Mouse (Mus musculus): ENCODE results near the gene Olfr1260. TPM values are rescaled to one million over a fixed set of nuclear protein-coding genes. Genes with fewer than 3 reads are reported as not detected.

Gene Olfr1260
- polyA plus RNA-seq (2015; fragmentation: Illumina TruSeq; extraction: RNeasy Lipid Tissue Mini Kit (QIAGEN cat#74804); ENCODE audit: low read depth, low replicate concordance): not detected

DNA sequence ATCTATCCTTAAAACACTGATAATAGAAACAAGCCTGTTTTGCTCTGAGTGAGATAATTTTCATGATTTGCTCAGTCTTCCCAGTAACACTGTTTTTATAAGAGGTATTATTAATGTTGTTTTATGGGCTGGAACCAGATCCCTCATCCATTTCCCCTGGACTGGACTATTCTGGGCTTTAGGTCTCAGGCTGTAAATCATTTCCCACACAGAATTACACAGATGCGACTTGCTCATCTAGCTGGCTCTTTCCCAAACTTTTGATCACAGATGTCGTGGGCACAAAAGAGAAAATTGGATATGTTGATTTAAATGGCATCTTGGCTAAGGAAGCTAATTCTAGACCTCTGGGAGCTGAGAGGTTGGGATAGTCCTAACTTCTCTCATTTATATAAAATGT, at the start of gene Olfr1260:
Gene Olfr1260 (plus strand): TSS at position 157 of the 400 bp plus-strand sequence.

DNA sequence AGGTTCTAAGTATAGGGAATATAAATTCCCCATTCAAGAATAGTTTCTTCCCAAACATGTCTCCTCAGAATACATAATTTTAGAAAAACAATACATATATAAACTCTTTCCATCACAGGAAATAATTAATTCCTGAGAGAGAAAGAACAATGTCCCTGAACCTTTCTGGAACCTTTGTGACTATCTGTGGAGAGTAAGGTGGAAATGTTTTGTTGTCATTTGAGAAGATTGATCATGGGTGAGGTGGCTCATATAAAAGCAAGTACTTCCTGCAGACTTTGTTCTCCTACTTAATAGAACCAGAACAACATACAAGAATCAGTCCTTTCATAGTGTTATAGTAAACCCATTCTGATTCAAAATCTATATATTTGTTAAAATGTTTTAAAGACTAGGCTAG, 47.1 kb upstream of the Olfr1260 start, which contains the start of gene Olfr1258:
Gene Olfr1258 (plus strand): TSS at position 301 of the 400 bp plus-strand sequence.

DNA sequence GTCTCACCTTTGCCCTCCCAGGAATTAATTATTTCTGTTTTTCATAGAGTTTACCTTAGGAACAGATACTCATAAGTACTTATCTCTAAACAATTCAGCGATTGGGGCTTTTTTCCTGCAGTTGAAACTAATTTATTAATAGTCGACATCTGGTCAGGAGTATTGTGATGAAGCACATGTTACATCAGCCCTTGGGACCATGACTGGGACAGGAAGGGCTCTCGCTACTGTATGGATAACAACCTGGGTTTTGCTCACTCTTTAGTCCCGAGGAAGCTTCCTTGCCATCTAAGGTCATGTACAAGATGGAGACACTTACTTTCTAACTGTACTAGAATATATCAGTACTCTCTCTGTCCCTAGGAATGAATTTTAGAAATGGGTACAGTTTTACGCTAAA, 25.6 kb upstream of the Olfr1260 start, which contains the start of gene Olfr1259:
Gene Olfr1259 (minus strand): TSS at position 101 of the 400 bp plus-strand sequence.

DNA sequence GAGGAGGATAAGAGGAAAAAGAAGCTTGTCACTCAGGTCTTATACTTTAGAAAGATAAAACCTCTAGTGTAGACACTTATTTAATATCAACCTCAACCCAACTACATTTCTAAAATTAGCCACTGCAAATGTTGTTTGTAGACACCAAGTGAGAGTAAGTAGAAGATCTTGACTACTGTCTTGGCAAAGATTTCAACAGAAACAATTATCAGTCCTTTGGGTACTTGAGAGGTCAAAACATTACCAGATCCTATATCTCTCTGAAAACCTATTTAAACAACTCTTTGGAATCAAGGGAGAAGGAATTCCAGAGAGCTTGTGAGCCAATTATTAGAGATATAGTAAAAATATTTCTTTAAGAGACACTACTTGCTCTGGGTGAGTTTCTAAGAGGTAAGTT, 16.8 kb downstream of the Olfr1260 start, which contains the start of gene Olfr1261:
Gene Olfr1261 (plus strand): TSS at position 301 of the 400 bp plus-strand sequence.

DNA sequence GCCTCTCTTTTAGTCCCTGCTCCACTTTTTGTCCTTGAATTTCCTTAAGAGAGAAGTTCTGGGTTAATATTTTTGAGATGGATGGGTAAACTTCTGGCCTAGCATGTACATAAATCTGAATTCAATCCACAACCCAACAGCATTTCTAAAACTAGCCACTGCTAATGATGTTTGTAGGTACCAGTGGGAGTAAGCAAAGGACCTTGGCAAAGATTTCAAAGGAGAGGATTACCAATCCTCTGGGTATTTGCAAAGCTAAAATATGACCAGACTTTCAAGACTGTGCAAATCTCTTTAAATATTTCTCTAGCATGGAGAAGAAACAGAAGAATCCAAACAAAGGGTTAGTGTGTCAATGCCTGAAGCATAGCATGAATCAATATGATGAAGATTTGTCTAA, 25.7 kb downstream of the Olfr1260 start, which contains the start of gene Olfr1262:
Gene Olfr1262 (plus strand): TSS at position 301 of the 400 bp plus-strand sequence.

DNA sequence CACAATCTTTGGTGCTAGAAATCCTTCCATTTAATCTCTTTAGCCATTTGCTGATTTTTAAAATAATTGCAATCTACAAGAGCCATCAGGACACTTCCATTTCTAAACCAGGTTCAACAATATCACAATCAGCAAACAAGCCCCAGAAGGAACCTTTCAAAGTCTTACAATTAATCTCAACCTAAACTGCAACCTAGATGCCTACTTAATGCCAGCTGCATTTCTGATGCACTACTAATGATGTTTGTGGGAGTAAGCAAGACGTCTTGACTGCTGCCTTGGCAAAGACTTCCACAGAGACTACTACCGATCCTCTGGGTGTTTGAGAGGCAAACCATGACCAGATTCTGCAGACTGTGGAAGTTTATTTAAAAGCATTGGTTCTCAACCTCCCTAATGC, 37.7 kb downstream of the Olfr1260 start, which contains the start of gene Olfr1263:
Gene Olfr1263 (plus strand): TSS at position 301 of the 400 bp plus-strand sequence.

DNA sequence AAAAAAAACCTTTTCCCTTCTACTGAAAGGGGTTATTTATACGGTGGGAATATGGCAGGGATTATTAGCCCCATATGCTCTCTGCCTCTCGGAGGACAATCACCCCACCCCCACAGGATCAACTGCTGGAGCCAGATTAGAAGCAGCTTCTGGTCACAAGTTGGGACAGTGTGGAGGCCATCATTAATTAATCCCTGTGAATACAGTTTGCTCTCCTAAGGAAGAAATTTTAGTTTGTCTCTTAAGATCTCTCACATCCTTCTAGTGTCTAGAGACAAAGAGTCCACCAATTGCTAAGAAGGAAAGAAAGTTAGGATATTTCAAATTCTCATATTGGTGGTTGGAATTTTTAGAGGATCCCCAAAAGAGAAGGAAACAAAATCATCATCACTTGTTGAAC, 51.3 kb downstream of the Olfr1260 start, which contains the start of gene Olfr1264:
Gene Olfr1264 (minus strand): TSS at position 101 of the 400 bp plus-strand sequence.

Other genes starting within 250 kb of the Olfr1260 start
- not detected for gene Olfr1252, start 249.3 kb upstream of the Olfr1260 start, polyA plus RNA-seq (2015; fragmentation: Illumina TruSeq; extraction: RNeasy Lipid Tissue Mini Kit (QIAGEN cat#74804); ENCODE audit: low read depth, low replicate concordance)
- not detected for gene Olfr1253, start 217.2 kb upstream of the Olfr1260 start, polyA plus RNA-seq (2015; fragmentation: Illumina TruSeq; extraction: RNeasy Lipid Tissue Mini Kit (QIAGEN cat#74804); ENCODE audit: low read depth, low replicate concordance)
- not detected for gene Olfr1254, start 180.7 kb upstream of the Olfr1260 start, polyA plus RNA-seq (2015; fragmentation: Illumina TruSeq; extraction: RNeasy Lipid Tissue Mini Kit (QIAGEN cat#74804); ENCODE audit: low read depth, low replicate concordance)
- gene Olfr1255, start 162.3 kb upstream of the Olfr1260 start, polyA plus RNA-seq (2015; fragmentation: Illumina TruSeq; extraction: RNeasy Lipid Tissue Mini Kit (QIAGEN cat#74804); ENCODE audit: low read depth, low replicate concordance): not detected
- gene Olfr1256, start 132.8 kb upstream of the Olfr1260 start, polyA plus RNA-seq (2015; fragmentation: Illumina TruSeq; extraction: RNeasy Lipid Tissue Mini Kit (QIAGEN cat#74804); ENCODE audit: low read depth, low replicate concordance): not detected
- gene Olfr48, start 126.1 kb upstream of the Olfr1260 start, polyA plus RNA-seq (2015; fragmentation: Illumina TruSeq; extraction: RNeasy Lipid Tissue Mini Kit (QIAGEN cat#74804); ENCODE audit: low read depth, low replicate concordance): not detected
- gene Olfr1257, start 95.9 kb upstream of the Olfr1260 start, polyA plus RNA-seq (2015; fragmentation: Illumina TruSeq; extraction: RNeasy Lipid Tissue Mini Kit (QIAGEN cat#74804); ENCODE audit: low read depth, low replicate concordance): not detected
- gene Olfr1258, start 47.0 kb upstream of the Olfr1260 start, polyA plus RNA-seq (2015; fragmentation: Illumina TruSeq; extraction: RNeasy Lipid Tissue Mini Kit (QIAGEN cat#74804); ENCODE audit: low read depth, low replicate concordance): not detected
- not detected for gene Olfr1259, start 25.7 kb upstream of the Olfr1260 start, polyA plus RNA-seq (2015; fragmentation: Illumina TruSeq; extraction: RNeasy Lipid Tissue Mini Kit (QIAGEN cat#74804); ENCODE audit: low read depth, low replicate concordance)
- not detected for gene Olfr1261, start 16.9 kb downstream of the Olfr1260 start, polyA plus RNA-seq (2015; fragmentation: Illumina TruSeq; extraction: RNeasy Lipid Tissue Mini Kit (QIAGEN cat#74804); ENCODE audit: low read depth, low replicate concordance)
- not detected for gene Olfr1262, start 25.8 kb downstream of the Olfr1260 start, polyA plus RNA-seq (2015; fragmentation: Illumina TruSeq; extraction: RNeasy Lipid Tissue Mini Kit (QIAGEN cat#74804); ENCODE audit: low read depth, low replicate concordance)
- not detected for gene Olfr1263, start 37.8 kb downstream of the Olfr1260 start, polyA plus RNA-seq (2015; fragmentation: Illumina TruSeq; extraction: RNeasy Lipid Tissue Mini Kit (QIAGEN cat#74804); ENCODE audit: low read depth, low replicate concordance)
- gene Olfr1264, start 51.2 kb downstream of the Olfr1260 start, polyA plus RNA-seq (2015; fragmentation: Illumina TruSeq; extraction: RNeasy Lipid Tissue Mini Kit (QIAGEN cat#74804); ENCODE audit: low read depth, low replicate concordance): not detected
- gene Olfr1265, start 61.0 kb downstream of the Olfr1260 start, polyA plus RNA-seq (2015; fragmentation: Illumina TruSeq; extraction: RNeasy Lipid Tissue Mini Kit (QIAGEN cat#74804); ENCODE audit: low read depth, low replicate concordance): not detected
- not detected for gene Olfr140, start 89.3 kb downstream of the Olfr1260 start, polyA plus RNA-seq (2015; fragmentation: Illumina TruSeq; extraction: RNeasy Lipid Tissue Mini Kit (QIAGEN cat#74804); ENCODE audit: low read depth, low replicate concordance)
- gene Olfr1269, start 147.1 kb downstream of the Olfr1260 start, polyA plus RNA-seq (2015; fragmentation: Illumina TruSeq; extraction: RNeasy Lipid Tissue Mini Kit (QIAGEN cat#74804); ENCODE audit: low read depth, low replicate concordance): not detected
- gene Olfr32, start 168.0 kb downstream of the Olfr1260 start, polyA plus RNA-seq (2015; fragmentation: Illumina TruSeq; extraction: RNeasy Lipid Tissue Mini Kit (QIAGEN cat#74804); ENCODE audit: low read depth, low replicate concordance): not detected
- gene Olfr1270, start 178.8 kb downstream of the Olfr1260 start, polyA plus RNA-seq (2015; fragmentation: Illumina TruSeq; extraction: RNeasy Lipid Tissue Mini Kit (QIAGEN cat#74804); ENCODE audit: low read depth, low replicate concordance): not detected

Data from brain, adult 10 weeks (tissue).